Comparison of ENCODE assay signal across 9 mouse cellular contexts in the genomic region with DNA sequence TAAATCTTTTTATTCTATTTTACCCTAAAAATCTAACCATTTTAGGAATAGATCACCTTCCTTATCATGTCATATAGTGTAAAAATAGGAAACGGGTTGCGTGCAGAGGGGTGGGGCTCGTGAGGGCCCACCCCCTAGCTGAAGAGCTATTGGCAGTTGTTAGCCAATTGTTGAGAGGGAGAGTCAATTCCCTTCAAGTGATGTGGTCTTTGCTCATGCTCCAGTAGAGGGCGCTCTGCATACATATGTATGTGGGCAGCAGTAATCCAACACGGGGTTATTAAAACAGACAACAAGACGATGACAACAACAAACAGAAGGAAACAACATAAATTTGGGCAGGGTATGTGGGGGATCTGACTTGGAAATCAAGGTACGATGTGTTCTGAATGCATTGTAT. TPM values are rescaled to one million over a fixed set of nuclear protein-coding genes. Genes with fewer than 3 reads are reported as not detected.
DNase-seq lines count a peak whose midpoint lies in the region; ATAC-seq and TF ChIP-seq lines count a peak whose summit lies in the region.
"Had no signal": no experiment of that assay in that cellular context is flagged by ENCODE, and none has a peak within 500 bp of the region (broad histone marks: within the 10 kb centered on the region; RNA-seq: fewer than 3 reads in every experiment).

No protein-coding gene starts in this region.

- H3K4me1 ChIP-seq in intestine, postnatal 0 days (replicated peaks; ENCODE audit: control insufficient read depth, insufficient read depth, low read length), result no peaks in the 10 kb centered on the region
- no peaks in the 10 kb centered on the region for H3K4me1 ChIP-seq in intestine, embryonic 15.5 days (replicated peaks)
- H3K4me1 ChIP-seq: embryonic facial prominence, embryonic 12.5 days had no signal

- ATAC-seq in intestine, postnatal 0 days, result no peak
- ATAC-seq in intestine, embryonic 15.5 days, result no peak
- ATAC-seq in inflammation-experienced regulatory T-cells, adult 6 months, result no peak

- intact Hi-C loops in heart, postnatal 36 days (cut with DNase I), result no loop called here

- no peak overlapping the region for H3K9ac ChIP-seq in intestine, postnatal 0 days (ENCODE audit: low read depth, low read length)
- H3K9ac ChIP-seq in intestine, embryonic 15.5 days, result no peak overlapping the region
- H3K9ac ChIP-seq: embryonic facial prominence, embryonic 12.5 days had no signal

- TF ChIP-seq CTCF in intestine, postnatal 0 days (IDR thresholded peaks at IDR 0.05; ENCODE audit: low read depth), result peak; percentile 53

- no peaks in the 10 kb centered on the region for H3K36me3 ChIP-seq in intestine, postnatal 0 days (ENCODE audit: control insufficient read depth, insufficient read depth)
- no peaks in the 10 kb centered on the region for H3K36me3 ChIP-seq in intestine, embryonic 15.5 days
- H3K36me3 ChIP-seq: embryonic facial prominence, embryonic 12.5 days had no signal

- 73% methylated on average over 7 of the region's 7 CpGs for WGBS in intestine, postnatal 0 days
- 77% methylated on average over 7 of the region's 7 CpGs for WGBS in intestine, embryonic 15.5 days

- no peaks in the 10 kb centered on the region for H3K27me3 ChIP-seq in intestine, postnatal 0 days (replicated peaks; ENCODE audit: control insufficient read depth, insufficient read depth, low read length)
- H3K27me3 ChIP-seq in intestine, embryonic 15.5 days (replicated peaks), result no peaks in the 10 kb centered on the region
- H3K27me3 ChIP-seq: embryonic facial prominence, embryonic 12.5 days had no signal

- peak; percentile 25 for DNase-seq in CD4-positive helper T cell, adult 2 months (ENCODE audit: low read depth, low spot score)
- DNase-seq in R1 (ENCODE audit: low read depth, low spot score) (peak; percentile 89), liver (peak; percentile 71)
- DNase-seq in heart, postnatal 36 days, result no peak
- no peak for DNase-seq in lung, postnatal 25 days (ENCODE audit: low spot score)

- no peak overlapping the region for H3K4me2 ChIP-seq in intestine, postnatal 0 days (replicated peaks; ENCODE audit: low read depth)
- H3K4me2 ChIP-seq in intestine, embryonic 15.5 days (replicated peaks), result no peak overlapping the region
- H3K4me2 ChIP-seq: embryonic facial prominence, embryonic 12.5 days had no signal

- H3K27ac ChIP-seq in intestine, postnatal 0 days (ENCODE audit: low read depth, low read length), result no peak overlapping the region
- H3K27ac ChIP-seq in intestine, embryonic 15.5 days, result no peak overlapping the region
- H3K27ac ChIP-seq: embryonic facial prominence, embryonic 12.5 days had no signal

- no peaks in the 10 kb centered on the region for H3K9me3 ChIP-seq in intestine, postnatal 0 days (ENCODE audit: control insufficient read depth)
- H3K9me3 ChIP-seq in intestine, embryonic 15.5 days, result no peaks in the 10 kb centered on the region
- H3K9me3 ChIP-seq: embryonic facial prominence, embryonic 12.5 days had no signal

- no peak overlapping the region for H3K4me3 ChIP-seq in intestine, postnatal 0 days (ENCODE audit: low read depth, low read length)
- H3K4me3 ChIP-seq in intestine, embryonic 15.5 days (replicated peaks), result no peak overlapping the region
- H3K4me3 ChIP-seq: embryonic facial prominence, embryonic 12.5 days had no signal

RNA-seq across cellular contexts. Expression of gene Efcab3, which starts 42.3 kb away (rescaled TPM):
- polyA plus RNA-seq in intestine, postnatal 0 days (2015; fragmentation: Nextera tagmentation; extraction: Ambion mirVana), result 0.07 and 0.12 TPM in 2 replicates
- polyA plus RNA-seq in intestine, embryonic 15.5 days (2015; fragmentation: Nextera tagmentation; extraction: Ambion mirVana), result 0.28 and 0.64 TPM in 2 replicates
- not detected for polyA plus RNA-seq in inflammation-experienced regulatory T-cells, adult 6 months (2017; shearing (Covaris generic))
- total RNA-seq in heart, postnatal 36 days (2021), result not detected
- polyA plus RNA-seq: embryonic facial prominence, embryonic 12.5 days had no signal

Comparison
In these comparisons a context has a peak if more than half of its experiments do, and no peak if none do; other contexts are left out.
1. DNase-seq: peak in CD4-positive helper T cell, adult 2 months (single experiment), R1 (single experiment) and liver (single experiment); none in heart, postnatal 36 days (0 of 2) and lung, postnatal 25 days (single experiment).